Mouse (Mus musculus) R1 (cell line): ENCODE results near the gene Cyp4f14.
A peak's percentile ranks its signal among the peaks of the same experiment; 100 is the strongest.
"Not testable (repeated sequence)": the region's sequence is repeated elsewhere in the genome, so short reads cannot be mapped to it uniquely, and the experiment has no call there.

ENCODE experiments used
- DNase-seq: peaks from one replicate; pipeline ENCODE4 v3.0.0-alpha.2; 2018; ENCODE audit warnings: low read depth, low spot score

Cyp4f14 gene

DNA sequence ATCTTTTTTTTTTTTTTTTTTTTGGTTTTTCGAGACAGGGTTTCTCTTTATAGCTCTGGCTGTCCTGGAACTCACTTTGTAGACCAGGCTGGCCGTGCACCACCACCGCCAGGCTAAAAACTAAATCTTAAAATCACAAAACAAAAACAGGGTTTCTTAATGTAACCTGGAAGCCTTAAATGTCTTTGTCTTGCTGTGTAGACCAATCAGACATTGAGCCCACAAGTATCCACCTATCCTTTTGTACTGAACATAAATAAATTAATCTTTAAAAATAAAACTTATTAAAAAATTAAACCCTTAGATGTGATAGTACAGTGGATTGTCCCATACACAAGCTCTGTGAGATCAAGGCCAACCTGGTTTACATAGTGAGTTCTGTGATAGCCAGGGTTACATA lies 23.2 kb downstream of the Cyp4f14 start:
- DNase-seq = peak; percentile 58

DNA sequence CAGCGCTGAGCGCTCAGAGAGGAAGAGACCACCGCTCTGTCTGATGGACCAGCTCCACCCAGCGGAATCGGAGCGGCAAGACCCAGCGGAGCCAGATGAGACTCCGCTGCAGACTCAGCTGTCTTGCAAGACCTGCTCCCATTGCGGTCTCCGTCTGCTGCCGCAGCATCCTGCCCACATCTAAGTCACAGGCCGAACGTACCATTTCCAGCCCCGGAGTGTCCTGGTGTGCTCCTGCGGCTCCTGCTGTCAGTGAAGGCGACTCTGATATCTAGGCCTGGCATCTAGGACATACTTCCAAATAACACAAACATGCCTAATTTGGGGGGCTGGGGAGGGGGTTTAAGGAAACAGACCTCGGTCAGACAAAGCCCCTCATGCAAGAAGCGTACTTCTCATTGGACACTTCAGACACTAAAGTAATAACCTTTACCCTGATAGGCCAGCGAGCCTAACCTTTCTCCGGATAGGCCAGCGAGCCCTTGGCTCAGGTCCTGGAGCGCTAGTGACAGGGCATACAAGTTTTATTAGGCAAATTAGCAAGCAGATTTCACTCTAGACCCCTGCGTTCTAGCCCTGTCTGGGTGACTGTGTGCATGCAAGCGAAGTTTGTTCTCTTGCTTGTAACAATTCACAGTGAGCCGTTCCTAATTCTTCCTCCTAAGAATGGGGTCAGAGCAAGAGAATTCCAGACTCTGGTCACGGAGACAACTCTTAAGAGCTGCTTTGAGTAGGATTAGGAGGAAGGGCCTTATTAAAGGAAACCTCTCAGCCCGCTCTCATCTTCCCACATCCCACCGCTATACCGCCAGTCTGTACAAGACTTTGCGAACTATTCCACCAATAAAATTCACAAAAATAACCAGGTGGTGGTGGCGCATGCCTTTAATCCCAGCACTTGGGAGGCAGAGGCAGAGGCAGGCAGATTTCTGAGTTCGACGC lies 25.6 kb downstream of the Cyp4f14 start, which contains the start of gene Zfp870:
Gene Zfp870, minus strand, starts transcription at position 404 of the 942 bp plus-strand sequence.
- DNase-seq = peak; percentile 97

- no peak for DNase-seq
Observed at GRCm38 (mm10) chr17:32890852-32891238, 26.3 kb downstream of the Cyp4f14 start.

GRCm38 (mm10) chr17:32889611-32890010 lies 27.5 kb downstream of the Cyp4f14 start:
- no peak for DNase-seq

GRCm38 (mm10) chr17:32880320-32881218 lies 36.6 kb downstream of the Cyp4f14 start:
- no peak for DNase-seq

- DNase-seq = peak; percentile 84
Observed at GRCm38 (mm10) chr17:32878773-32879172, 38.4 kb downstream of the Cyp4f14 start.

DNA sequence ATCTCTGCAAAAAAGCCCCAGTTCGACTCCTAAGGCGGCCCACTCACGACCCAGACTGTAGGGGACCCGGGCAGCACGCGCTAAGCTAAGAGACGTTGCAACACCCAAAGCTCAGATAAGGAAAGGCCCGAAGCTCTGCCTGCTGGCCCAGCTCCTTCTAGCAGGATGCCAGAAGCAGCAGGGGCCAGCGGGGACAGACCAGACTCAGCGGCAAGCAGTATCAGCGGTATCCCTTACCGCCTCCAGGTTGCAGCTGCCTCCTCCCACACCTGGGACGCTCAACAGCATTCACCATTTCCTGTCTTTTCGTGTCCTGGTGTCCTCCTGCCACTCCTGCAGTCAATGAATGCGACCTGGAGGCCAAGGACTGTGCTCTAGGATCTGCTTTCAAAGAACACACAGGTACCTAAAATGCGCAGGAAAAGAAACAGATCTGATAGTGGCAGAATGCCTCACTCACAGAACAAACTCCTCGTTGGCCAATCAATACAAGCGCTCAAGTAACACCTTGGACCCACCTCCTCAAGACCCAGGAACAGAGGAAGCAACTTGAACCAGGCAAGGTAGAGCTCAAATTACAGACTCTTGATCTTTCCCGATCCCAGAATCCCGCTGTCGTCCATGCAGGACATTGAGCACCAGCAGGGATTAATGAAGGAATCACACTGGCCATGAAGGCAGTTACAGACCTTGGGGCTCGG lies 39.5 kb downstream of the Cyp4f14 start:
- DNase-seq = peak; percentile 93

DNA sequence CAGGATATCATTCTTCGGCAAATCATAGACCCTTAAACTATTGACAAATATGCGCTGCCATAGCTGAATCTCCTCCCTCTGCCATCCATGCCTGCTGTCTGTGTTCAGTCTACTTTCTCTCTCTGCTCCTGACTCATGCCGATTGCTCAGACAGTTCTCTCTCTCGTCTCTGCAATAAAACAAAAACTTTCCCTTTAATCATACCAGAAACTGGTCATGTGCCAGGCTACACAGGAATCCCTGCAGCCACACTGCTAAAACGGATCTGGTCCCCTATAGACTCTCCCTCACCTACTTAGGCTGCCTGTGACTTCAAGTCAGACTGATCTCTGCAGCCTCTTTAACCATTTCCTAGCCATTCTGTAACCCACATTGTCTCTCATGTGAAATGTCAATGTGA lies 44.4 kb downstream of the Cyp4f14 start:
- no peak for DNase-seq

GRCm38 (mm10) chr17:32872091-32872490 lies 45.1 kb downstream of the Cyp4f14 start:
- peak; percentile 59 for DNase-seq

- DNase-seq = peak; percentile 46
Observed at GRCm38 (mm10) chr17:32871483-32871882, 45.7 kb downstream of the Cyp4f14 start.

GRCm38 (mm10) chr17:32867266-32867665 lies 49.9 kb downstream of the Cyp4f14 start:
- DNase-seq = not testable (repeated sequence)

GRCm38 (mm10) chr17:32856713-32857112 lies 60.4 kb downstream of the Cyp4f14 start:
- DNase-seq = not testable (repeated sequence)
